In the genomic region with DNA sequence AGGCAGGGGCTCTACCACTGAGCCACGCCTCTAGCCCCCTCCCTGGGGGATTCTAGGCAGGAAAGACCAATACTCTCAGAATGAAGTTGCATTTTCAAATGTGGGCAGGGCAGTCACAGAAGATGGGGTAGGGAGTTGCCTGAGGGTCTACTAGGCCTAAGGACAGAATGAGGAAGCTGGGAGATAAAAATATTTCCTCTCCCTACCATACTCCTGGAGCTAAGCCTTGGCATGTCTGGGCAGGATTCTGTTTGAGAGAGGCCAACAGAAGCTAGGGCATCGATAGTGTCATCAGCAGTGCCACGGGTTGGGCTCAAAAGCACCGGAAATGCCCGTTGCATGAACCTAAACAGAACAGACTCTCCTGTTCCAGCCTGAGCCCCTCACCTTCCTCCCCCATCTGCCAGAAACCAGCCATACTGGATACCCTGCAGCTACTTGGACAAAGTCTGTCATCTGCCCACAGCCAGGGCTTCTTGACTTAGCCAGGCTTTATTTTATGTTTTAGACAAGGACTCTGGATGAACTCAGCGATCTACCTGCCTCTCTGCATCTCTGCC, we compare ENCODE assay signal across 1 mouse cellular context.
TF ChIP-seq lines count a peak whose summit lies in the region.

No protein-coding gene starts in this region.

TF ChIP-seq in MEL, 35 proteins besides CTCF, POLR2A, EP300 and RAD21:
- TF ChIP-seq CHD1 (IDR thresholded peaks at IDR 0.05; ENCODE audit: low read depth, low read length) = no peak
- TF ChIP-seq TCF12 (IDR thresholded peaks at IDR 0.05; ENCODE audit: low read depth, low read length) = no peak
- no peak for TF ChIP-seq UBTF (IDR thresholded peaks at IDR 0.05; ENCODE audit: borderline replicate concordance, insufficient read depth, low read depth, low read length)
- TF ChIP-seq POLR2AphosphoS2 (IDR thresholded peaks at IDR 0.05; ENCODE audit: low read length) = no peak
- TF ChIP-seq NELFE (IDR thresholded peaks at IDR 0.05; ENCODE audit: low read depth, low read length) = no peak
- TF ChIP-seq E2F4 (IDR thresholded peaks at IDR 0.05; ENCODE audit: borderline replicate concordance, low read depth, low read length) = no peak
- TF ChIP-seq ELF1 (IDR thresholded peaks at IDR 0.05; ENCODE audit: low read depth, low read length) = no peak
- no peak for TF ChIP-seq ZMIZ1 (IDR thresholded peaks at IDR 0.05; ENCODE audit: low read depth, low read length)
- TF ChIP-seq ETS1 (IDR thresholded peaks at IDR 0.05; ENCODE audit: low read depth, low read length) = no peak
- TF ChIP-seq MAZ (IDR thresholded peaks at IDR 0.05; ENCODE audit: low read depth, low read length) = no peak
- no peak for TF ChIP-seq MXI1 (IDR thresholded peaks at IDR 0.05; ENCODE audit: low read depth, low read length)
- no peak for TF ChIP-seq USF1 (IDR thresholded peaks at IDR 0.05; ENCODE audit: low read depth, low read length)
- TF ChIP-seq KAT2A (conservative IDR thresholded peaks at IDR 0.05; ENCODE audit: low read depth, low read length) = no peak
